Mouse (Mus musculus) lung, adult 2 months (tissue): ENCODE results near the gene Spatc1l.

Experiments used
- CTCF ChIP-seq: fragments of 200-500 bp; IDR thresholded peaks from 2 replicates; pipeline ENCODE4 v1.5.1; 2011; ENCODE audit warnings: mild to moderate bottlenecking, low read length, control low read depth; ENCODE audit not compliant: insufficient read depth
- POLR2A ChIP-seq: fragments of 200-500 bp; IDR thresholded peaks from 2 replicates; pipeline ENCODE4 v1.6.1; 2011; ENCODE audit warnings: low read depth, mild to moderate bottlenecking, control low read depth, low read length, borderline replicate concordance; ENCODE audit errors: extremely low read depth

DNA sequence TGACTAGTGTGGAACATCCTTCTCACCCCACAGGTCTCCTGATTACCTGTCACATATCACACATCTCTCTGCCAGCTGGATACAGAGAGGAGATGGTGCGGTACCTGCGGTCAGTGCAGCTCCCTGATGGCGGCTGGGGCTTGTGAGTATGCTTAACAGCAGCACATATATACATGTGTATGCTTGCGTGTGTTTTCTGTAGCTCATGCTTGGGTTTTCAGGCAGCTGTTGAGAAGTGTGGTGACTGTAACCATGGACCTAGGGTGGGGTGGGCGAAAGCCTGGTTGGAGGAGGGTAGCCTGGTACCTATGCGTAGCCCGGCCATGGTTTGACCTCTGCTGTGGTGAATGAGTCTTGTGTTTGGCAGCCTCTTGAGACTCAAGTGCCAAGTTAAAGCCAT lies 26.5 kb upstream of the Spatc1l start:
- TF ChIP-seq POLR2A (no peak), CTCF (no peak)
